Mouse (Mus musculus): ENCODE measurements around the gene Cd80.

Cd80 gene

DNA sequence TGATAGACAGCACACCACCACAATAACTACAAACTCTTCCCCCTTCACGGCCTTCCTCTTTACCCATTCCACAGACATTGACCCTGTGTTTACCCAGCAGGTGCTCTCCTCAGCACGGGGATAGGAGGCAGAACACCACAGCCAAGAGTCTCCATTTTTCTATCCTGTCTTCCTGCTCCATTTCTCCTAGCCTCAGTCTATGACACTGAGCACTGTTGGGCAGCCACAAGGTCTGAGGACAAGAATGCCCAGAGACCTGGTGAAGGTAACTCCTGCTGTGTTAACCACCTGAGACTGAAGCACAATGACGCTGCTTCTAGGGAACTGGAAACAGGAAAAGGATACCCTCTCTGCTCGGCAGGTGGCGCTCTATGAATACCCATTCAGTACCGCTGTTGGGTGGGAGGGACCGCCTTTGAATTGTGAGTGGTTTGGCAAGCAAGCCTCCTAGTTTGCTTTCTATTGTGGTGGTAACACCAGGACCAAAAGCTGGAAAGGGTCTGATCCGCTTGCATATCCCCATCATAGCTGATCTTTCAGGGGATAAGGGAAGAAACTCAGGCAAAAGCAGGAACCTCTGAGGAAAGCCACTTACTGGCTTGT is 81.3 kb downstream of the Cd80 start:
- peak; percentile 88 for DNase-seq

DNA sequence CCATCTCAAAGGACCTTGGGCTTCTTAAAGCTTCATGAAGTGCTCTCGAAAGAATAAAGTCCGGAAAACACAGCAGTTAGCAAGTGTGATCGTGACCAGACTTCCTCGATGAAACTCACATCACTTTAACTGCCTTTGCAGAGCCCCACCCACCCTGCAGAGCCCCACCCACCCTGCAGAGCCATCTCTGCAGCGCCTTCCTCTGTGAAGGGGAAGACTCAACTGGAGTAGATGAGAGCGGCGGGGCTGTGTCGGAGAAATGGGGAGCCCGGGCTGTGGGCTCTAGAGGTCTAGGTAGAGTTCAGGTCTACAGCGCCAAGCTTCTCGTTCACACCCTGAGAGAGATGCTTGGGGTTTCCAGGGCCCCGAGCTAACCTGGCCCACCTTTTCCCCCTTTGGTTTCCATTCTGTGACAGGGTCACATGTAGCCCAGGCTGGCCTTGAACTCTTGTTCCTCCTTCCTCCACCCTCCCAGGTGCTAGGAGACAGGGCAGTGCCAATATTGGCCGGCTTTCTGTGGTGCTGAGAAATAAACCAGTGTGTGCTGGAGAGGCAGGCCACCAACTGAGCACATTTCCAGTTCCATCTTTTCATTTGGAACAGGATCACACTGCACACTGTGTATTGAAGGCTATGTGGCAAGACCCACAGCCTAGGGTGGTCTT is 83.5 kb downstream of the Cd80 start:
- no peak for DNase-seq

All from lung, postnatal 10 days (tissue).